In the genomic region with DNA sequence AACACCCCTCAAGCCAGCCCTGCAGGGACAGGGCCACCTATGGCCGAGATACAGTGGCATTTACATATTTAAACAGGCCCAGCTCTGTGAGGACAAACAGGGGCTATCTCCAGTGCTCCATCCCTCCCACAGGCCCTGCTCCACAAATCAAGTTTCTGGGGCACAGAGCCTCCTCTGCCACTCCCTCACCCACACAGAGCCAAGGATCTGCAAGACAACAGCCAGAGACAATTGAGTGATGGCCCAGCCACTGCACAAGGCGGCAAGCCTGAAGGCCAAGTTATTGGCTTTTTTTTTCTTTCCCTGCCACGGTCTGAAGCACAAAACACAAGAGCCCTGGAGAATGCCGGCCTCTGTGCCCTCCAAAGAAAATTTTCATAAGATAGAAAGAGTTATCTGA, we compare ENCODE assay signal across 14 mouse cellular contexts.
A peak's percentile ranks its signal among the peaks of the same experiment; 100 is the strongest.
DNase-seq lines count a peak whose midpoint lies in the region; ATAC-seq and TF ChIP-seq lines count a peak whose summit lies in the region.
"Had no signal": no experiment of that assay in that cellular context is flagged by ENCODE, and none has a peak within 500 bp of the region (broad histone marks: within the 10 kb centered on the region; RNA-seq: fewer than 3 reads in every experiment).

No protein-coding gene starts in this region.

- no peaks in the 10 kb centered on the region for H3K27me3 ChIP-seq in neural tube, embryonic 11.5 days (ENCODE audit: control insufficient read depth, insufficient read depth, low read length)
- H3K27me3 ChIP-seq in embryonic facial prominence, embryonic 10.5 days (replicated peaks; ENCODE audit: low read depth, poor library complexity, severe bottlenecking): no peaks in the 10 kb centered on the region
- no peaks in the 10 kb centered on the region for H3K27me3 ChIP-seq in liver, postnatal 0 days (ENCODE audit: insufficient read depth, low read length)
- no peaks in the 10 kb centered on the region for H3K27me3 ChIP-seq in forebrain, embryonic 11.5 days (ENCODE audit: control insufficient read depth, insufficient read depth, low read length)
- H3K27me3 ChIP-seq: lung, embryonic 15.5 days had no signal

- no peak for TF ChIP-seq CTCF in liver, postnatal 0 days (IDR thresholded peaks at IDR 0.05; ENCODE audit: low read depth)

- no peaks in the 10 kb centered on the region for H3K4me1 ChIP-seq in neural tube, embryonic 11.5 days (ENCODE audit: control insufficient read depth, insufficient read depth, low read length)
- H3K4me1 ChIP-seq in embryonic facial prominence, embryonic 10.5 days: peaks cover 15% of the 10 kb centered on the region
- peaks cover 13% of the 10 kb centered on the region; the same call in 1 of the 2 replicates for H3K4me1 ChIP-seq in liver, postnatal 0 days (ENCODE audit: insufficient read depth)
- no peaks in the 10 kb centered on the region for H3K4me1 ChIP-seq in forebrain, embryonic 11.5 days (replicated peaks; ENCODE audit: control insufficient read depth, insufficient read depth, low read length)
- H3K4me1 ChIP-seq: lung, embryonic 15.5 days had no signal

- no peak overlapping the region for H3K27ac ChIP-seq in neural tube, embryonic 11.5 days (ENCODE audit: low read depth, low read length)
- H3K27ac ChIP-seq in embryonic facial prominence, embryonic 10.5 days (replicated peaks): 0 out of 2 replicates have a peak overlapping the region, but pooled peaks have one; percentile 15
- H3K27ac ChIP-seq in liver, postnatal 0 days (ENCODE audit: low read depth): peak overlapping the region; percentile 69
- H3K27ac ChIP-seq in forebrain, embryonic 11.5 days (ENCODE audit: low read depth, low read length): no peak overlapping the region
- H3K27ac ChIP-seq: lung, embryonic 15.5 days had no signal

- no peaks in the 10 kb centered on the region for H3K36me3 ChIP-seq in neural tube, embryonic 11.5 days (ENCODE audit: control insufficient read depth, insufficient read depth, low read length)
- no peaks in the 10 kb centered on the region for H3K36me3 ChIP-seq in embryonic facial prominence, embryonic 10.5 days (replicated peaks)
- no peaks in the 10 kb centered on the region for H3K36me3 ChIP-seq in liver, postnatal 0 days (replicated peaks; ENCODE audit: insufficient read depth, low read length)
- H3K36me3 ChIP-seq in forebrain, embryonic 11.5 days (ENCODE audit: control insufficient read depth, insufficient read depth, low read length): no peaks in the 10 kb centered on the region
- H3K36me3 ChIP-seq: lung, embryonic 15.5 days had no signal

- H3K9me3 ChIP-seq in neural tube, embryonic 11.5 days (ENCODE audit: control insufficient read depth, low read length): no peaks in the 10 kb centered on the region
- no peaks in the 10 kb centered on the region for H3K9me3 ChIP-seq in embryonic facial prominence, embryonic 10.5 days
- H3K9me3 ChIP-seq in liver, postnatal 0 days (ENCODE audit: low read length): no peaks in the 10 kb centered on the region
- no peaks in the 10 kb centered on the region for H3K9me3 ChIP-seq in forebrain, embryonic 11.5 days (ENCODE audit: control insufficient read depth, low read length)
- H3K9me3 ChIP-seq: lung, embryonic 15.5 days had no signal

- no peak overlapping the region for H3K9ac ChIP-seq in neural tube, embryonic 11.5 days (ENCODE audit: low read length)
- no peak overlapping the region for H3K9ac ChIP-seq in liver, postnatal 0 days (replicated peaks)
- H3K9ac ChIP-seq in forebrain, embryonic 11.5 days (ENCODE audit: low read length): no peak overlapping the region
- H3K9ac ChIP-seq: lung, embryonic 15.5 days had no signal

- intact Hi-C loops in gastrocnemius, postnatal 14 days (cut with DNase I; ENCODE audit: low total_unique reads): loop anchor here (10.0 kb wide), 1 partner anchor 194 kb away; no protein-coding TSS in a partner anchor

- TF ChIP-seq EP300 in liver, postnatal 0 days (IDR thresholded peaks at IDR 0.05; ENCODE audit: low read depth): no peak

- DNase-seq in neural tube, embryonic 11.5 days (ENCODE audit: low spot score): peak; percentile 6
- DNase-seq in neural tube, embryonic 10.5 days (ENCODE audit: extremely low spot score, low spot score): no peak
- DNase-seq in MEL-GATA-1-ER (ENCODE audit: extremely low read depth, low read depth): peak; percentile 46
- no peak for DNase-seq in embryonic facial prominence, embryonic 10.5 days (ENCODE audit: low spot score)
- DNase-seq in liver, postnatal 0 days: no peak
- no peak for DNase-seq in gastrocnemius, postnatal 14 days
- DNase-seq in forebrain, embryonic 11.5 days (ENCODE audit: low spot score): no peak
- DNase-seq: cerebellum, adult 2 months; heart, postnatal 10 days; layer of hippocampus, adult 9-11 months; left cerebral cortex, postnatal 4 days; thymus, postnatal 25 days had no signal

- no peak overlapping the region for H3K4me2 ChIP-seq in neural tube, embryonic 11.5 days (ENCODE audit: low read depth)
- H3K4me2 ChIP-seq in liver, postnatal 0 days (ENCODE audit: low read depth, low read length): peak overlapping the region; percentile 46; the same call in 1 of the 2 replicates
- H3K4me2 ChIP-seq in forebrain, embryonic 11.5 days (ENCODE audit: low read depth, low read length, severe bottlenecking): no peak overlapping the region
- H3K4me2 ChIP-seq: lung, embryonic 15.5 days; midbrain, embryonic 11.5 days had no signal

- ATAC-seq in neural tube, embryonic 11.5 days (ENCODE audit: insufficient read depth, low FRiP score, low TSS enrichment): no peak
- ATAC-seq in liver, postnatal 0 days: peak; percentile 75
- no peak for ATAC-seq in forebrain, embryonic 11.5 days (replicated peaks; ENCODE audit: low FRiP score)

- 48% methylated on average over 4 of the region's 4 CpGs for WGBS in neural tube, embryonic 11.5 days
- WGBS in embryonic facial prominence, embryonic 10.5 days: 65% methylated on average over 4 of the region's 4 CpGs
- WGBS in liver, postnatal 0 days (ENCODE audit: insufficient replicate concordance): 54% methylated on average over 4 of the region's 4 CpGs
- 73% methylated on average over 4 of the region's 4 CpGs for WGBS in forebrain, embryonic 11.5 days

- no peak overlapping the region for H3K4me3 ChIP-seq in neural tube, embryonic 11.5 days (ENCODE audit: low read depth, low read length)
- H3K4me3 ChIP-seq in embryonic facial prominence, embryonic 10.5 days: no peak overlapping the region
- H3K4me3 ChIP-seq in liver, postnatal 0 days (ENCODE audit: low read depth, low read length): no peak overlapping the region
- H3K4me3 ChIP-seq in forebrain, embryonic 11.5 days (ENCODE audit: low read depth, low read length): no peak overlapping the region
- H3K4me3 ChIP-seq: lung, embryonic 15.5 days had no signal

Comparison
In these comparisons a context has a peak if more than half of its experiments do, and no peak if none do; other contexts are left out.
1. DNase-seq: peak in neural tube, embryonic 11.5 days (single experiment) and MEL-GATA-1-ER (single experiment); none in neural tube, embryonic 10.5 days (single experiment), embryonic facial prominence, embryonic 10.5 days (single experiment), liver, postnatal 0 days (single experiment), gastrocnemius, postnatal 14 days (single experiment) and forebrain, embryonic 11.5 days (single experiment).
2. H3K27ac ChIP-seq: peak in embryonic facial prominence, embryonic 10.5 days (single experiment) and liver, postnatal 0 days (single experiment); none in neural tube, embryonic 11.5 days (single experiment) and forebrain, embryonic 11.5 days (single experiment).